Mouse (Mus musculus) embryonic facial prominence, embryonic 10.5 days (tissue): ENCODE measurements around the gene Gm15557. TPM values are rescaled to one million over a fixed set of nuclear protein-coding genes. Genes with fewer than 3 reads are reported as not detected.
"Not testable (repeated sequence)": the region's sequence is repeated elsewhere in the genome, so short reads cannot be mapped to it uniquely, and the experiment has no call there.

Experiments
- DNase-seq: peaks from one replicate; pipeline ENCODE4 v3.0.0-alpha.2; 2017; ENCODE audit warnings: low spot score
- H3K27ac ChIP-seq: fragments of 300-500 bp; sonication (generic); replicated peaks from 2 replicates; pipeline ENCODE4 v1.5.1; 2016; ENCODE audit warnings: mild to moderate bottlenecking
- H3K27me3 ChIP-seq: fragments of 300-500 bp; sonication (generic); replicated peaks from 2 replicates; pipeline ENCODE4 v1.6.1; 2016; ENCODE audit warnings: low read depth, mild to moderate bottlenecking; ENCODE audit not compliant: poor library complexity, severe bottlenecking
- H3K36me3 ChIP-seq: fragments of 300-500 bp; sonication (generic); replicated peaks from 2 replicates; pipeline ENCODE4 v1.6.1; 2016; ENCODE audit warnings: mild to moderate bottlenecking, moderate library complexity
- H3K4me1 ChIP-seq: fragments of 300-500 bp; sonication (generic); 2 replicates; pipeline ENCODE4 v1.6.1; 2016
- H3K4me3 ChIP-seq: fragments of 300-500 bp; sonication (generic); 2 replicates; pipeline ENCODE4 v1.5.1; 2016; ENCODE audit warnings: mild to moderate bottlenecking, moderate library complexity
- H3K9me3 ChIP-seq: fragments of 300-500 bp; sonication (generic); 2 replicates; pipeline ENCODE4 v1.6.1; 2016; ENCODE audit warnings: mild to moderate bottlenecking
- WGBS: fragments of 180-500 bp; shearing (Covaris S2); methylation state at CpG from one replicate; pipeline ENCODE4 v1.1.7; 2016; 5-methylcytosine and 5-hydroxymethylcytosine counted together
- polyA plus RNA-seq: library from polyadenylated mRNA; unstranded; fragments of >200 nt; fragmentation: Nextera tagmentation; extraction: Ambion mirVana; gene quantifications from 2 replicates; pipeline ENCODE4 v1.2.1, GENCODE M21; 2016

Gm15557 gene
- polyA plus RNA-seq, result 0.12 TPM in 1 of 2 replicates, not detected in the other

DNA sequence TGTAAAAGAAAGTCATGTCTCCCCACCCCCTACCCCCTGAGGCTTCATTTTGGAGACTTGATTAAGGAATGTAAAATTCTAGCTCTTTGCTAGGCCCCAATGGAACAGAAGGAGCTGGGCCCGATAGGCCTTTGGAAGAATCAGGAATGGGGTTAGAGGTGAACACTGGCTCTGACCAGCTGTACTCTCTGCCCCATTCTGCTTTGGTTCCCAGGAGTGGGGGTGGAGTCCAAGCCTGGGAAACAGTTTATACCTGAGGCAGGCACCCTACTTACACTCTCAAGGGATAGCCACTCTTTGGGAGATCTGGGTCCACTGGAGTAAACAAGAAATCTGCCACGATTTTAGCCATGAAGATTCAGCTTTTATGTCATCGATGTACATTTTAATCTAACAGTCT, at the start of gene Gm15557:
Gm15557 (plus strand) TSS at position 48 of the 400 bp plus-strand sequence.
- no peak for DNase-seq
- peaks cover 12% of the 10 kb centered on the region for H3K27me3 ChIP-seq
- H3K4me1 ChIP-seq, result peaks cover 44% of the 10 kb centered on the region
- peak within 1 kb of the TSS; percentile 24; the same call in 1 of the 2 replicates for H3K27ac ChIP-seq
- WGBS, result 86% methylated on average over 3 of the region's 3 CpGs
- no peaks in the 10 kb centered on the region for H3K9me3 ChIP-seq
- no peaks in the 10 kb centered on the region for H3K36me3 ChIP-seq
- H3K4me3 ChIP-seq, result no peak within 1 kb of the TSS

DNA sequence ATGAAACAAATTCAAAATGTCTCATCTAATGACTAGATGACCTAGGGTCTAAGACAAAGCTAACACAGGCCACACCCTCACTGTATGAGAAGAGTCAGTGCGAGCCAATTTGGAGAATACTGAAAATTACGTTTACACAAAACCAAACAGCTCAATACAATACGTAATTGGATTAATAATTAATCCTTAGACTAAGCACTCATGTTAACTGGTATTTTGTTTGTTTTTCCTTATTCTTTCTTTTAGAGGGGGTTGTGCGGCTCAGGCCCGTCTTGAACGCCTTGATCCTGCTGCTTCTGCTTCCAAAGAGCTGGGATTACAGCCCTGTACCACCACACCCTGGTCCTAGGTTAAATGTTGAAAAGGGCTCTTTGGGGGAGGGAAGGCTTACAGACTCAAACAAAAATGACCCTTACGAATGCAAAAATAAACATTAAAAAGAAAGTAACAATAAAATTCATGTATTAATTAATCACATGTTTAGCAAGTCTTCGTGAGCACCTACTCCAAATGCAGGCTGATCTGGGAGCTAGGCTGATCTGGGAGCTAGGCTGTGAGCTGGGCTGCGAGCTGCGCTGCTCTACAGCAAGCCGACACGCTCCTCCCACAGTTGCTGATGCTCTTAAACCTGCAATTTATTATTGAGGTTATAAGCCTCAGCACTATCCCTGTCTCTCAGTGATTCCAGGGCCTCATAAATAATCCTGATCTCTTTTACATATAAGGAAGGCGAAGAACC, 46.1 kb upstream of the Gm15557 start:
- peaks cover 77% of the 10 kb centered on the region for H3K36me3 ChIP-seq
- no peak overlapping the region for H3K4me3 ChIP-seq
- no peak for DNase-seq
- no peaks in the 10 kb centered on the region for H3K27me3 ChIP-seq
- 93% methylated on average over 13 of the region's 13 CpGs for WGBS
- no peaks in the 10 kb centered on the region for H3K4me1 ChIP-seq
- no peak overlapping the region for H3K27ac ChIP-seq
- H3K9me3 ChIP-seq, result no peaks in the 10 kb centered on the region

DNA sequence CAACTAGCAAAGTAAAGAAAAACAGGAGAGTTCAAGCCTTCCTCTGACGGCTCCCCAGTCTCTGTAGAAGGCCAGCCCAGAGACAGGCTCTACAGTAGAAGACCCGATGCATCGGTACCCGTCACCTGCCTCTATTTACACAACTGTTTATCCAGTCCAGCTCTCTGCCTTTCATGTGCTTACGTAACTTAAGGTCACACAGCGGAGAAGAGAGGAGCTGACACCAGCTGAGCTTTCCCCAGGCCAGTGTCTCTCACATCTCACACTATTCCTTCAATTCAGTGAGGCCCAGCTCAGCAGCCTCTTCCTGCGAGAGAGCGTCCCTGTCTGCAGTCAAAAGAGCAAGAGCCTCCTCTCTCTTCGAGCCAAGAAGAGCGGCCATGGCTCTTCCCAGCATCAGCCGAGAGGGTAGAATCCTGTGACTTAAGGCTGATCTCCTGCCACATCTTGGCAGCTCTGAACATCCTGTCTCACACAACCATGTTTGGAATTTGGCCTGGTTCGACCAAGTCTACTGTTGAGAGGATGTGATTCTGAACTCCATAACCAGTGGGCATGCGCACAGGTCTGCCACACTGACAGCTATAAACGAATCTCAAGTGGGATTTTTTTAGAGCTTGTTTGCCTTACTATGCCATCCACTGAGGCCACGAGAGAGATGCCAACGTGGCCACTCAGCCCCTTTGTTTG, 45.3 kb upstream of the Gm15557 start:
- DNase-seq, result no peak
- WGBS, result 92% methylated on average over 16 of the region's 16 CpGs
- Histone ChIP-seq H3K36me3 (peaks cover 81% of the 10 kb centered on the region), H3K4me1 (no peaks in the 10 kb centered on the region), H3K9me3 (no peaks in the 10 kb centered on the region), H3K27ac (no peak overlapping the region), H3K27me3 (no peaks in the 10 kb centered on the region), H3K4me3 (no peak overlapping the region)

DNA sequence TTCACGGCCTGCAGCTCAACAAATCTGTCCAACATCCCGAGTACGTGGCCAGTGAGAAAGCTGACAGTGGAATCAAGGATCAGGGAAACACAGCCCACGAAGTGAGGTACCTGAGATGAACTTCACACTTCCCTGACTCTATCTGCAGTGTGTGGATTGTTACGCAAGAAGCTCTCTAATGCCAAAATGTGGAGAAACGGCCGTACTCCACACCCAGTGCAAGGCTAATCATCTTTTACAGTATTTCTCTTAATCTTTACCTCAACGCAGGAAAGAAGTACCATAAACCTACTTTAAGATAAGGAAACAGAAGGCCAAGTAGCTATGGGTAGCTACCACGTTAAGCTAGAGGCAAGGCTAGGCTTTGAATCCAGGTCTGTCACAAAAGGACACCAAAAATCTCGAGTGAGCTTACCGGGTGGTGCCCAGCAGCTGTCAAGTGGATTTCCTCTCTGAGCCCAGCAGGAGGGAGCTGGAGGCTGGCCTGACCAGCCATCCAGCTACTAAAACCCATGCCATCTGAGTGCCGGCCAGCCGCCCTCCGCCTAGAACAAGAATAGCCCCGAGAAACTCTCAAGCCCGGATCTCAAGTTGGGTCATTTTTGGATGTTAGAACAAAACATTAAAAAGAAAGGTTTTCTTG, 37.4 kb upstream of the Gm15557 start:
- H3K27me3 ChIP-seq, result no peaks in the 10 kb centered on the region
- no peaks in the 10 kb centered on the region for H3K4me1 ChIP-seq
- H3K27ac ChIP-seq, result no peak overlapping the region
- no peak for DNase-seq
- peaks cover 75% of the 10 kb centered on the region for H3K36me3 ChIP-seq
- 87% methylated on average over 16 of the region's 16 CpGs for WGBS
- H3K9me3 ChIP-seq, result no peaks in the 10 kb centered on the region
- H3K4me3 ChIP-seq, result no peak overlapping the region

DNA sequence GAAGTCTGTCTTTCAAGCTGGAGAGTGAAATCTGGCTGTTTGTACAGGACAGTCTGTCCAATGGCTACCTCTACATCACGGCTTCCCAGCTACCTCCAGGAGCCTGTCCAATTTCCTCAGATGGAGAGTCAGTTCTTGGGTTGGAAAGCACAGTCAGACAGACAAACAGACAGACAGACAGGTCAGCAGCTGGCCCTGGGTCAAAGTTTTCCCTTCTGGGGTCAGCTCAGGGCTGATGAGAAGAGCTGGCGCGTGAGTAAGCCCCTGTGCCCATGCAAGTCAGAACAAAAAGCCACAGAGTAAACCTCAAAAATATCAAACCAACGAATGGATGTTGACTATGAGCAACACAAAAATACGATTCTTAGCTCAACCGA, 36.9 kb upstream of the Gm15557 start:
- DNase-seq, result no peak
- H3K36me3 ChIP-seq, result peaks cover 75% of the 10 kb centered on the region
- no peaks in the 10 kb centered on the region for H3K4me1 ChIP-seq
- no peak overlapping the region for H3K27ac ChIP-seq
- no peaks in the 10 kb centered on the region for H3K9me3 ChIP-seq
- 95% methylated on average over 6 of the region's 6 CpGs for WGBS
- H3K27me3 ChIP-seq, result no peaks in the 10 kb centered on the region
- H3K4me3 ChIP-seq, result no peak overlapping the region

DNA sequence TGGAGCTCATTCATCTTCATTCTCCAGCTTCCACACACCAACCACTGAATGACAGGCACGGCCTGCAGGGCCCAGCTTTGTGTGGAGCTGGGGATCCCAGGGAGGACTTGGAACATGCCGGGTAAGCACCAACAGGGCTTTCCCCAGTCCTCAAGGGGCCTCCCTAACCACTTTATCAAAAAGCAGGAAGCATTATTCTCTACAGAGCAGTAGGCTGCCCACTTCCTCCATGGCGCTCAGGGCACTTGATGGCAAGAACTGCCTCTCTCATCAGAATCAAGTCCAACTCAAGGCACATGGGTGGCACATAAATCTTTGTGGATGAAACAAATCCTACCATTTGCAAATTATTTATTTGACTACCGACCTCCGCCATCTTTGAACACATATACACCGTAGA, 25.8 kb upstream of the Gm15557 start:
- no peak for DNase-seq
- 91% methylated on average over 6 of the region's 6 CpGs for WGBS
- Histone ChIP-seq H3K4me3 (no peak overlapping the region), H3K9me3 (no peaks in the 10 kb centered on the region), H3K4me1 (no peaks in the 10 kb centered on the region), H3K27me3 (no peaks in the 10 kb centered on the region), H3K36me3 (peaks cover 80% of the 10 kb centered on the region), H3K27ac (no peak overlapping the region)

DNA sequence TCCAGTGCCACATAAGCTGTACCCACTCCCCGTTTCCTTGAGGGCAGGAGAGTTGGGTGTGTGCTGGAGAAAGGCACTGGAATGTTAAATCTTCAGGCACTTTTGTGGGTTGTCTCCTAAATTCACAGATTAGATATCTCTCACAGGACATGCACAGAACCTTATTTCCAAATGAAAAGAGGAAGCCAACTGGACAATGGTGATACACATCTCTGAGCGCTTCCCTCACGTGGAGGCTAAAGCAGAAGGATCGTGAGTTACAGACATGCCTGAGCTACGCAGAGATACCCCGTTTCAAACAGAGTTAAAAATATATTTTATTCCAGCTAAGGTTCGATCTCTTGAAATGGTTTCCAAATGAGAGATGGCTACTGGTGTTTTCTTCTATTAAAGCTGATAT, 17.4 kb upstream of the Gm15557 start:
- Histone ChIP-seq H3K27me3 (no peaks in the 10 kb centered on the region), H3K4me3 (no peak overlapping the region), H3K36me3 (peaks cover 56% of the 10 kb centered on the region), H3K27ac (no peak overlapping the region), H3K9me3 (no peaks in the 10 kb centered on the region), H3K4me1 (no peaks in the 10 kb centered on the region)
- DNase-seq, result no peak
- 96% methylated on average over 7 of the region's 7 CpGs for WGBS

DNA sequence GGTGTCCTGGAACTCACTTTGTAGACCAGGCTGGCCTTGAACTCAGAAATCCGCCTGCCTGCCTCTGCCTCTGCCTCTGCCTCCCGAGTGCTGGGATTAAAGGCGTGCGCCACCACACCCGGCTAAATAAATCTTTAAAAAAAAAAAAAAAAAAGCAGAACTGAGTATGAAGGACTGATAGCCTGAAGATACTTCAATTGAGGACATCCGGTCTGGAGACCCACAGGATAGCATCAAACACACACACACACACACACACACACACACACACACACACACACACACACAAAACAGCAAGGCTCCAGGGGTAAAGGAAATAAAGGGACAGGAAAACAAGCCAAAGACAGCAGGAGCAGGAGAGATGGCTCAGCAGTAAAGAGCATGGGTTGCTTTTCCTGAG, 15.3 kb upstream of the Gm15557 start:
- H3K4me3 ChIP-seq, DNase-seq, H3K27me3 ChIP-seq, H3K27ac ChIP-seq, H3K9me3 ChIP-seq: not testable (repeated sequence)
- peaks cover 40% of the 10 kb centered on the region for H3K36me3 ChIP-seq
- peaks cover 12% of the 10 kb centered on the region for H3K4me1 ChIP-seq
- 95% methylated on average over 6 of the region's 6 CpGs for WGBS

DNA sequence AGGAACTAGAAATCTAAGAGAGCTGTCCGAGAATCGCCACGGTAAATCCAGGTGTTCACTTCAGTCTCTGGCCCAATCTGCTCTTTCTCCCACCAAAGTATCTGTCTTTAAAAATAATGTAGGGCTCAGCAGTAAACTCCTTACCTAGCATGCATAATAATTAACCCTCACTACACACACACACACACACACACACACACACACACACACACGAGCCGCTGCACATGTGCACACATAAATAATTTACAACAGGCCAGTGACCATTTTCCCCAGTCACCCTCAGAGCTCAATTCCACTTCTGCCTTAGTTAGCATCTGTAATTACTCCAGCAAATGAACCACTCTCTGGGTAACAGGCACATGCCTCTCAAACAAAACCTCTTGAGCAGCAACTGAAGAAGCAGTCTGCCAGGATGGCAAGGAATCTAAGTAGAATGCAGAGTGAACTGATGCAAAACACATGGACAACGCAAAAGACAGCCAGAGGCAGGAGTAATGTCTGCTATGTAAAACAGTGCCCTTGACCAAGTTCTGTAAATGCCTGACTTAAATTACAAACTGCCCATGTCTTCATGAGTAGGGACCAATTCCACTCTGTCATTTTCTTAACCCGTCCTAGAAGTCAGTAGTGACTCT, 11.7 kb upstream of the Gm15557 start:
- H3K4me3 ChIP-seq, result peak overlapping the region; percentile 87
- H3K36me3 ChIP-seq, result peaks cover 20% of the 10 kb centered on the region
- peak overlapping the region; percentile 92 for H3K27ac ChIP-seq
- no peak for DNase-seq
- H3K27me3 ChIP-seq, result no peaks in the 10 kb centered on the region
- peaks cover 18% of the 10 kb centered on the region for H3K4me1 ChIP-seq
- H3K9me3 ChIP-seq, result no peaks in the 10 kb centered on the region
- 78% methylated on average over 7 of the region's 7 CpGs for WGBS

DNA sequence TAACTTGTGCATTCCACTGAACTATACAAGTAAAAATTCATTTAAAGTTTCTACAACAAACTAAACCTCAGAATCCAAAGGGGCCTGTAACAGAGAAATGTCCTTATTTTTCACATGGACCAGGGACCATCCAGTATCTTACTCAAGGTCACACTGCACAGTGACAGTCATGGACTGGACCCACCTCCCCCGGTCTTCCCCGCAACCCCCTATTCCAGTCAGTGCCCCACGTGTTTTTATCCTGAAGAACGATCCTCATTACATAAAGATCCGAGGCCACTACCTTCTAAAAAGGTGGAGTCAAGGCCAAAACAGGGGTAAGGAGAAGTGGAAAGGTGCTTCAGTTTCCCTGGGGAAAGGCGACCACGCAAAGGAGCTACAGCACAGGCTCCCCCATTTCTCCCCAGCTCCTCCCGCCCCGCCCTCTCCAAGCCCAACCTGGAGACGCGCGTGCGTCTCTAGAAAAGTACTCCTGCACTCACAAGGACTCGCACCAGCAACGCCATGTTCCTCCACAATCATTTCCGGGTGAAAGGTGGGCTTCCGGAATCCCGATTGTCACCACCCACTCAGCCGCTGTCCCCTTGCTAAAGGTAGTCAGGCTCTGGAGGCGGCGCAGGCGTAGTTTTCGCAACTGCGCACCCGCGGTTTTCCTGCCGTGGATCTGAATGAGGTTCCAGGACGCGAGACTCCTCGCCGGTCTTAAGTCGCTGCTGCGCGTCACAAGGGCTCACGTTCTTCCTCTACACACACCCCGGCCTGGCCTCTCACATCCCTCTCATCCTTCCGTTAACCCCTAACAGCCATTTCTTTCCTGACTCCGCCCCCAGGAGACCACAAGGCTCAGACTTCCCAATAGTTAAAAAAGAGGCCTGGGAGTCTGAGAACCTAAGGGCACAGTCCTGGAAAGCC, 10.7 kb upstream of the Gm15557 start, which contains the start of gene Uqcc1:
Uqcc1 (minus strand) TSS at position 780 of the 912 bp plus-strand sequence.
- peak; percentile 92 for DNase-seq
- no peaks in the 10 kb centered on the region for H3K9me3 ChIP-seq
- H3K36me3 ChIP-seq, result peaks cover 10% of the 10 kb centered on the region
- no peaks in the 10 kb centered on the region for H3K27me3 ChIP-seq
- WGBS, result under 1% methylated on average over 38 of the region's 38 CpGs
- H3K27ac ChIP-seq, result peak within 1 kb of the TSS; percentile 92
- peaks cover 18% of the 10 kb centered on the region for H3K4me1 ChIP-seq
- peak within 1 kb of the TSS; percentile 87 for H3K4me3 ChIP-seq

DNA sequence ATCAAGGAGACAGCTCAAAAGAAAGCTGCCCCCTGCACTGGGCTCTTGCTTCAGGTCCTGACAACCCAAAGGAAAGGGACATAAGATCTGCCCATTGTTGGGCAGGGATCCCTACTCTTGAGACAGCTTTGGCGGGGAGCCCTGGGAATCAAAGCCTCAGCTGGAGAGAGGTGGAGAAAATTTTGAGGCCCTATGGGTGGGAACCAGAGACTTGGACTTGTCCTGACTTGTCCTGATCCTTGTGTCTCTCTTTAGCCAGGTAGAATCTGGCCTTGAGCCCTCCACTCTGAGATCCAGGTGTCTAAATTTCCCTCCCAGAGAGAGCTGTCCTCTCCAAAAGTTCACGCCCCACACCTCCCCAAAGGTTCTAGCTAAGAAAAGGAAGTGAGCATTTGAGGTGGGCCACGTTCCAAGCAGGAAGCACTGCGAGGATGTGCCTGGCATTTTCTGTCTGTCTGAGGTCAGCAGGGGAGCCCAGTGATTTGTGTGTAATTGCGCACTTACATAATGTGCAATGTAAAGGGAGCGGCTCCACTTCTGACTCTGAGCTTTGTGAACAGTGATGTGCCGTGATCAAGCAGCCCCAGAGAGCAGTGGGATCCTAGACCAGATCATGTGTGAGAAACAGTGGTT, 515 bp upstream of the Gm15557 start:
- H3K9me3 ChIP-seq, result no peaks in the 10 kb centered on the region
- peak overlapping the region; percentile 24; the same call in 1 of the 2 replicates for H3K27ac ChIP-seq
- peaks cover 37% of the 10 kb centered on the region for H3K4me1 ChIP-seq
- H3K27me3 ChIP-seq, result peaks cover 12% of the 10 kb centered on the region
- 80% methylated on average over 7 of the region's 7 CpGs for WGBS
- H3K36me3 ChIP-seq, result no peaks in the 10 kb centered on the region
- no peak overlapping the region for H3K4me3 ChIP-seq
- DNase-seq, result no peak
